Mouse (Mus musculus) cortical plate, adult 2 months (tissue): Measurements from ENCODE around the gene Tmem126a.

ENCODE experiments used
- CTCF ChIP-seq: fragments of 200-500 bp; IDR thresholded peaks from 2 replicates; pipeline ENCODE4 v1.5.1; 2011; ENCODE audit warnings: mild to moderate bottlenecking, control low read depth, low read length; ENCODE audit not compliant: insufficient read depth; ENCODE audit errors: extremely low read depth
- POLR2A ChIP-seq: fragments of 200-500 bp; IDR thresholded peaks from 2 replicates; pipeline ENCODE4 v1.6.1; 2011; ENCODE audit warnings: mild to moderate bottlenecking, low read length, control low read depth; ENCODE audit not compliant: insufficient read depth; ENCODE audit errors: extremely low read depth

DNA sequence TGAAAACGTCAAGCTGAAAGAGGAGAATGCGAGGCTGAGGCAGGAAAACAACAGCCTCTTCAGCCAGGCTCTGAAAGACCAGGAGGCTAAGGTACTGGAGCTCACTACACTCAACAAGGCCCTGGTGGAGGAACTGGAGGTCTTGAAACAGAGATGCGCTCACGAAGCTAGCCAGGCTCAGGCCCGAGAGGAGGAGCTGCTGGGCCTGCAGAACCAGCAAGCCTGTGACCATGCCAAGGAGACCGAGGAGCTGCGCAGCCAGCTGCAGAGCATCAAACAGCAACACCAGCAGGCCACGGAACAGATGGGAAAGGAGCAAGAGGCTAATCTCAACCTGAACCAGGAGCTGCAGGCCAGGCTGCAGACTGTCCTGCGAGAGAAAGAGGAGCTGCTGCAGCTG, 30.0 kb downstream of the Tmem126a start:
- TF ChIP-seq CTCF = no peak
- TF ChIP-seq POLR2A = no peak
